In genomic region chr16:3234063-3234462, GRCm38 (mm10) we compare ENCODE assay signal across 10 mouse cellular contexts.
DNase-seq lines count a peak whose midpoint lies in the region; ATAC-seq and TF ChIP-seq lines count a peak whose summit lies in the region.
"Had no signal": no experiment of that assay in that cellular context is flagged by ENCODE, and none has a peak within 500 bp of the region (broad histone marks: within the 10 kb centered on the region; RNA-seq: fewer than 3 reads in every experiment).

No protein-coding gene starts in this region.

- no peak overlapping the region for H3K4me3 ChIP-seq in kidney, embryonic 14.5 days (ENCODE audit: low read length)
- no peak overlapping the region for H3K4me3 ChIP-seq in kidney, adult 2 months (ENCODE audit: insufficient read depth, low read depth, low read length)
- no peak overlapping the region for H3K4me3 ChIP-seq in embryonic facial prominence, embryonic 13.5 days
- no peak overlapping the region for H3K4me3 ChIP-seq in hindbrain, embryonic 16.5 days (ENCODE audit: low read length)
- no peak overlapping the region for H3K4me3 ChIP-seq in midbrain, embryonic 14.5 days (replicated peaks; ENCODE audit: low read depth, low read length)
- H3K4me3 ChIP-seq: heart, embryonic 13.5 days had no signal

- no peak for DNase-seq in kidney, adult 2 months
- no peak for DNase-seq in midbrain, embryonic 14.5 days
- no peak for DNase-seq in layer of hippocampus, adult 9-11 months
- no peak for DNase-seq in adrenal gland, postnatal 36 days
- DNase-seq: layer of hippocampus, postnatal 36 days had no signal

- H3K9me3 ChIP-seq in kidney, embryonic 14.5 days (ENCODE audit: control insufficient read depth, low read length): peaks cover 68% of the 10 kb centered on the region
- H3K9me3 ChIP-seq in embryonic facial prominence, embryonic 13.5 days: peaks cover 70% of the 10 kb centered on the region
- peaks cover 61% of the 10 kb centered on the region for H3K9me3 ChIP-seq in hindbrain, embryonic 16.5 days (ENCODE audit: control insufficient read depth, low read length)
- H3K9me3 ChIP-seq in midbrain, embryonic 14.5 days (ENCODE audit: control insufficient read depth, low read length): peaks cover 66% of the 10 kb centered on the region

- H3K4me1 ChIP-seq in kidney, embryonic 14.5 days (ENCODE audit: control insufficient read depth, insufficient read depth, low read length): no peaks in the 10 kb centered on the region
- H3K4me1 ChIP-seq in kidney, adult 2 months (ENCODE audit: control insufficient read depth, insufficient read depth, low read length): no peaks in the 10 kb centered on the region
- H3K4me1 ChIP-seq in embryonic facial prominence, embryonic 13.5 days: no peaks in the 10 kb centered on the region
- no peaks in the 10 kb centered on the region for H3K4me1 ChIP-seq in hindbrain, embryonic 16.5 days (ENCODE audit: control insufficient read depth, insufficient read depth, low read depth, low read length)
- H3K4me1 ChIP-seq in midbrain, embryonic 14.5 days (ENCODE audit: control insufficient read depth, insufficient read depth, low read length): no peaks in the 10 kb centered on the region
- H3K4me1 ChIP-seq: heart, embryonic 13.5 days had no signal

- TF ChIP-seq POLR2A in kidney, adult 2 months (IDR thresholded peaks at IDR 0.05; ENCODE audit: low read depth, low read length): no peak

- no peak overlapping the region for H3K27ac ChIP-seq in kidney, embryonic 14.5 days (ENCODE audit: low read depth, low read length)
- H3K27ac ChIP-seq in kidney, adult 2 months (ENCODE audit: insufficient read depth, low read depth, low read length): no peak overlapping the region
- no peak overlapping the region for H3K27ac ChIP-seq in embryonic facial prominence, embryonic 13.5 days
- no peak overlapping the region for H3K27ac ChIP-seq in hindbrain, embryonic 16.5 days (ENCODE audit: low read depth, low read length)
- H3K27ac ChIP-seq in midbrain, embryonic 14.5 days (replicated peaks; ENCODE audit: low read depth, low read length): no peak overlapping the region
- H3K27ac ChIP-seq: heart, embryonic 13.5 days had no signal

- WGBS in kidney, embryonic 14.5 days: 51% methylated on average over 2 of the region's 2 CpGs
- WGBS in kidney, adult 2 months: 58% methylated on average over 2 of the region's 2 CpGs
- 57% methylated on average over 2 of the region's 2 CpGs for WGBS in embryonic facial prominence, embryonic 13.5 days
- 61% methylated on average over 2 of the region's 2 CpGs for WGBS in hindbrain, embryonic 16.5 days
- WGBS in midbrain, embryonic 14.5 days: 43% methylated on average over 2 of the region's 2 CpGs

- no peak overlapping the region for H3K4me2 ChIP-seq in kidney, embryonic 14.5 days (replicated peaks; ENCODE audit: low read depth, low read length)
- no peak overlapping the region for H3K4me2 ChIP-seq in embryonic facial prominence, embryonic 13.5 days
- H3K4me2 ChIP-seq in hindbrain, embryonic 16.5 days (ENCODE audit: low read length): no peak overlapping the region
- no peak overlapping the region for H3K4me2 ChIP-seq in midbrain, embryonic 14.5 days (ENCODE audit: low read length)
- H3K4me2 ChIP-seq: heart, embryonic 13.5 days had no signal

- no peak overlapping the region for H3K9ac ChIP-seq in kidney, embryonic 14.5 days (ENCODE audit: low read depth, low read length)
- H3K9ac ChIP-seq in embryonic facial prominence, embryonic 13.5 days: no peak overlapping the region
- no peak overlapping the region for H3K9ac ChIP-seq in hindbrain, embryonic 16.5 days (ENCODE audit: low read depth, low read length)
- no peak overlapping the region for H3K9ac ChIP-seq in midbrain, embryonic 14.5 days (replicated peaks; ENCODE audit: low read length)
- H3K9ac ChIP-seq: heart, embryonic 13.5 days had no signal

- peak; percentile 52 for ATAC-seq in kidney, embryonic 14.5 days (ENCODE audit: low FRiP score, low TSS enrichment)
- peak; percentile 27; the same call in 1 of the 2 replicates for ATAC-seq in embryonic facial prominence, embryonic 13.5 days (ENCODE audit: insufficient number of reproducible peaks, insufficient read depth, low FRiP score, low TSS enrichment, low read depth)
- peak; percentile 22; the same call in 1 of the 2 replicates for ATAC-seq in hindbrain, embryonic 16.5 days
- peak; percentile 29 for ATAC-seq in midbrain, embryonic 14.5 days (ENCODE audit: low FRiP score, low TSS enrichment)
- ATAC-seq in erythroblast, adult 5-6 weeks (replicated peaks; ENCODE audit: low FRiP score, poor library complexity, severe bottlenecking): no peak

- TF ChIP-seq CTCF in kidney, adult 2 months (conservative IDR thresholded peaks at IDR 0.05; ENCODE audit: insufficient read depth, insufficient read length, low read depth, low read length): no peak

- H3K36me3 ChIP-seq in kidney, embryonic 14.5 days (ENCODE audit: control insufficient read depth, insufficient read depth, low read length): no peaks in the 10 kb centered on the region
- H3K36me3 ChIP-seq in kidney, adult 2 months (ENCODE audit: control insufficient read depth, insufficient read depth, low read length): no peaks in the 10 kb centered on the region
- no peaks in the 10 kb centered on the region for H3K36me3 ChIP-seq in embryonic facial prominence, embryonic 13.5 days
- no peaks in the 10 kb centered on the region for H3K36me3 ChIP-seq in hindbrain, embryonic 16.5 days (ENCODE audit: control insufficient read depth, insufficient read depth, low read length)
- H3K36me3 ChIP-seq in midbrain, embryonic 14.5 days (ENCODE audit: control insufficient read depth, insufficient read depth, low read length): no peaks in the 10 kb centered on the region
- H3K36me3 ChIP-seq: heart, embryonic 13.5 days had no signal

- no peaks in the 10 kb centered on the region for H3K27me3 ChIP-seq in kidney, embryonic 14.5 days (ENCODE audit: control insufficient read depth, insufficient read depth, low read length)
- H3K27me3 ChIP-seq in kidney, adult 2 months (replicated peaks; ENCODE audit: control insufficient read depth, insufficient read depth, low read length): no peaks in the 10 kb centered on the region
- no peaks in the 10 kb centered on the region for H3K27me3 ChIP-seq in embryonic facial prominence, embryonic 13.5 days
- no peaks in the 10 kb centered on the region for H3K27me3 ChIP-seq in hindbrain, embryonic 16.5 days (replicated peaks; ENCODE audit: control insufficient read depth, insufficient read depth, low read length)
- no peaks in the 10 kb centered on the region for H3K27me3 ChIP-seq in midbrain, embryonic 14.5 days (ENCODE audit: control insufficient read depth, insufficient read depth, low read length)
- H3K27me3 ChIP-seq: heart, embryonic 13.5 days had no signal
